Mouse (Mus musculus): ENCODE measurements around the gene Rasgef1a. TPM values are rescaled to one million over a fixed set of nuclear protein-coding genes. Genes with fewer than 3 reads are reported as not detected.

The Rasgef1a gene
- polyA plus RNA-seq, 1 experiment from 2014 or later, result 0.19 TPM

DNA sequence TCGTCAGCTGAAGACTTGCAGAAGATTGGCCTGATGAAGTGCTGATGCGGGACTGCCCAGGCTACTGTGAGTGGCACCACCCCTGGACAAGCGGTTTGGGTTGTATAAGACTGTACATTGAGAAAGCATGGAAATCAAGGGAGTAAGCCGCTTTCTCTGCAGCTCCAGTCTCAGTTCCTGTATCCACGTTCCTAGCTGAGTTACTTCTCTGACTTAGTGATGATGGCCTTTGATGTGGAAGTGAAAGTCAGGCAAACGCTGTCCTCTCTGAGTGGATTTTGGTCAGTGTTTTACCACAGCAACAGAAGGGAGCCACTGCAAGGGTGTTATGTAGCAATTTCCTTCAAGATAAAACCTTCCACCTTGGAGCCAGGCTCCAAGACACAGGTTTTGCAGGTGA lies 129.7 kb downstream of the Rasgef1a start:
- no peaks in the 10 kb centered on the region for H3K9me3 ChIP-seq (ENCODE audit: control insufficient read depth, low read length)
- no peaks in the 10 kb centered on the region for H3K36me3 ChIP-seq (ENCODE audit: control insufficient read depth, insufficient read depth, low read length)
- WGBS, result 78% methylated on average over 6 of the region's 6 CpGs
- H3K4me3 ChIP-seq (ENCODE audit: low read depth, low read length), result no peak overlapping the region
- no peak overlapping the region for H3K4me2 ChIP-seq (replicated peaks; ENCODE audit: low read depth)
- DNase-seq (ENCODE audit: low spot score), result no peak
- no peak for TF ChIP-seq CTCF (IDR thresholded peaks at IDR 0.05; ENCODE audit: low read depth)
- TF ChIP-seq EP300 (optimal IDR thresholded peaks at IDR 0.05), result no peak
- no peak for ATAC-seq (ENCODE audit: low FRiP score, low TSS enrichment)
- no peak overlapping the region for H3K9ac ChIP-seq (ENCODE audit: low read length)
- no peak overlapping the region for H3K27ac ChIP-seq (replicated peaks)
- H3K27me3 ChIP-seq (ENCODE audit: control insufficient read depth, insufficient read depth, low read length), result no peaks in the 10 kb centered on the region
- H3K4me1 ChIP-seq (replicated peaks; ENCODE audit: control insufficient read depth, insufficient read depth), result no peaks in the 10 kb centered on the region

Small RNA genes within 50 kb of the gene (microRNA-seq; reads per million reads assigned to microRNA genes)
- not detected for gene Mir7044

Other genes starting within 250 kb of the Rasgef1a start
- 59.2 and 60.3 TPM in 2 replicates for gene Zfp637, start 170.3 kb upstream of the Rasgef1a start, polyA plus RNA-seq (2015; fragmentation: Nextera tagmentation; extraction: Ambion mirVana)
- 1.7 and 2.0 TPM in 2 replicates for gene Zfp239, start 149.3 kb upstream of the Rasgef1a start, polyA plus RNA-seq (2015; fragmentation: Nextera tagmentation; extraction: Ambion mirVana)
- gene Hnrnpf, start 111.1 kb upstream of the Rasgef1a start, polyA plus RNA-seq (2015; fragmentation: Nextera tagmentation; extraction: Ambion mirVana), result 388 and 401 TPM in 2 replicates
- gene Fxyd4, start 73.7 kb upstream of the Rasgef1a start, polyA plus RNA-seq (2015; fragmentation: Nextera tagmentation; extraction: Ambion mirVana), result 4.2 and 5.8 TPM in 2 replicates
- 10.0 and 10.5 TPM in 2 replicates for gene Csgalnact2, start 127.7 kb downstream of the Rasgef1a start, polyA plus RNA-seq (2015; fragmentation: Nextera tagmentation; extraction: Ambion mirVana)
- 5.0 and 5.5 TPM in 2 replicates for gene Ret, start 186.3 kb downstream of the Rasgef1a start, polyA plus RNA-seq (2015; fragmentation: Nextera tagmentation; extraction: Ambion mirVana)